Mouse (Mus musculus): ENCODE results near the gene Top3b. TPM values are rescaled to one million over a fixed set of nuclear protein-coding genes. Genes with fewer than 3 reads are reported as not detected.

The Top3b gene
- total RNA-seq, 2 experiments from 2014 or later, result 39.6 to 42.8 TPM

Other genes with a start within 250 kb of the Top3b start
- not detected for gene Olfr19, start 194.3 kb upstream of the Top3b start, total RNA-seq (2021)
- not detected for gene Spag6l, start 41.3 kb upstream of the Top3b start, total RNA-seq (2021)
- gene Igll1, start 6.8 kb upstream of the Top3b start, total RNA-seq (2021), result not detected
- under 1 TPM; 0.62 to 0.77 TPM for gene Vpreb1, start 107 bp downstream of the Top3b start, total RNA-seq (2021)
- gene Ppm1f, start 25.7 kb downstream of the Top3b start, total RNA-seq (2021), result 10 to 100 TPM; 43.4 to 49.0 TPM
- gene Mapk1, start 112.6 kb downstream of the Top3b start, total RNA-seq (2021), result 100 to 1,000 TPM; 121 TPM
- 1 to 10 TPM; 4.4 to 4.7 TPM for gene Ypel1, start 199.0 kb downstream of the Top3b start, total RNA-seq (2021)
- gene Ppil2, start 240.5 kb downstream of the Top3b start, total RNA-seq (2021), result 10 to 100 TPM; 48.9 TPM

Data from heart, postnatal 10 days (tissue).